Mouse (Mus musculus): ENCODE results near the gene Dscaml1. TPM values are rescaled to one million over a fixed set of nuclear protein-coding genes. Genes with fewer than 3 reads are reported as not detected.

Gene Dscaml1
- total and polyA plus RNA-seq, 3 experiments = not detected

DNA sequence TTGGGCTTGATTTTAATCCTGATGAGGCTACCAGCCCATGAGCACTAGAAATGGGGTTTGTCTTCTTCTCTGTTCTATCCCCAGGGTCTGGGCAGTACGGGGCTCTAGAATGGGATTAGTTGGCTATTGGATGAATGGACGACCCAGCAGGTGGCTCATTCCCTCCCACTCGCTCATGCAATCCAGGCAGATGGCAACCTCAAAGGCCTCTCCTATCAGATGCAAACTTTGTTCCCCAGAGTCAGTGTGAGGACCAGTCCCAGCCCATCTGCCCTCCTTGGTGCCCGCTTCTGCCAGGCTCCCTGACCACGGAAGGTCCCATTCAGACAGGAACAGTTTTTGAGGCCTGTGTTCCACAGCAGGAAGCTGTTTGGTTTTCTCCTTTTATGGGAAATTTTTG is 123.4 kb downstream of the Dscaml1 start:
- H3K27ac ChIP-seq (ENCODE audit: control insufficient read depth, low read depth, low read length) = no peak overlapping the region
- no peaks in the 10 kb centered on the region for H3K79me2 ChIP-seq (ENCODE audit: control insufficient read depth, insufficient read depth, low read length, poor library complexity)
- TF ChIP-seq MAZ (IDR thresholded peaks at IDR 0.05; ENCODE audit: low read depth, low read length) = no peak
- TF ChIP-seq KAT2A (conservative IDR thresholded peaks at IDR 0.05; ENCODE audit: low read depth, low read length) = no peak
- TF ChIP-seq GATA1 (IDR thresholded peaks at IDR 0.05; ENCODE audit: low read depth, low read length) = no peak
- no peak for TF ChIP-seq CTCF (IDR thresholded peaks at IDR 0.05 in 2 of 3, conservative IDR thresholded peaks at IDR 0.05 in 1 of 3; ENCODE audit: control insufficient read depth in 1 of 3, insufficient read depth in 1 of 3, low read depth in 2 of 3, low read length in 3 of 3, poor library complexity in 1 of 3, severe bottlenecking in 1 of 3)
- TF ChIP-seq NRF1 (IDR thresholded peaks at IDR 0.05; ENCODE audit: insufficient read depth, low read depth, low read length, poor library complexity, severe bottlenecking) = no peak
- TF ChIP-seq POLR2A (IDR thresholded peaks at IDR 0.05; ENCODE audit: control insufficient read depth in 1 of 2, insufficient read depth in 1 of 2, low read depth in 1 of 2, low read length in 2 of 2, poor library complexity in 1 of 2) = no peak
- TF ChIP-seq SIN3A (IDR thresholded peaks at IDR 0.05; ENCODE audit: low read length) = no peak
- H3K36me3 ChIP-seq (ENCODE audit: control insufficient read depth in 1 of 2, insufficient read depth in 2 of 2, low read length in 2 of 2) = no peaks in the 10 kb centered on the region
- no peaks in the 10 kb centered on the region for H3K4me1 ChIP-seq (ENCODE audit: control insufficient read depth in 1 of 2, insufficient read depth in 2 of 2, low read length in 2 of 2)
- no peak overlapping the region for H3K4me3 ChIP-seq (ENCODE audit: control insufficient read depth in 1 of 2, insufficient read depth in 1 of 2, low read depth in 2 of 2, low read length in 2 of 2)
- H3K9me3 ChIP-seq (replicated peaks; ENCODE audit: insufficient read depth, low read length) = no peaks in the 10 kb centered on the region
- no peak for DNase-seq (ENCODE audit: low read depth, low spot score)
- no peak overlapping the region for H3K9ac ChIP-seq (ENCODE audit: control insufficient read depth, low read depth, low read length, poor library complexity, severe bottlenecking)
- no peaks in the 10 kb centered on the region for H3K27me3 ChIP-seq (ENCODE audit: control insufficient read depth in 1 of 2, insufficient read depth in 2 of 2, low read length in 2 of 2)

DNA sequence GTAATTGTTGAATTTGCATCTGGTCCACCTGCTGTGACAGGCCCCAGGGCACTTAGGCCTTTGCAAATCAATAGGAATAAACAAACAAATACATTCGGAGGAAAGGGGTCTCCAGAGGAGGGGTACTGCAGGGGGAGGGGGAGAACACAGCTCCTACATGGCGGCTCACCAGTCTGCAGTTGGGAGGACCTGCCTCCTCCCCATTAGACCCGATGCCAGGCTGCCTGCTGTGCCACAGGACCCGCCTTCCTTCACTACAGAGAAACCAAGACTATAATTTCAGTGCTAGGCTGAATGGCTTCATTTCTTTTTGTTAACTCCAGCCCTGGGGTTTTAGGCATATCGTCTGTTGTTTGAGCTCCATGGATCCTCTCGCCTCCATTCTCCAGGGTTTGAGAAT is 123.8 kb downstream of the Dscaml1 start:
- H3K9ac ChIP-seq (ENCODE audit: control insufficient read depth, low read depth, low read length, poor library complexity, severe bottlenecking) = no peak overlapping the region
- no peaks in the 10 kb centered on the region for H3K4me1 ChIP-seq (ENCODE audit: control insufficient read depth in 1 of 2, insufficient read depth in 2 of 2, low read length in 2 of 2)
- no peaks in the 10 kb centered on the region for H3K36me3 ChIP-seq (ENCODE audit: control insufficient read depth in 1 of 2, insufficient read depth in 2 of 2, low read length in 2 of 2)
- H3K9me3 ChIP-seq (replicated peaks; ENCODE audit: insufficient read depth, low read length) = no peaks in the 10 kb centered on the region
- H3K79me2 ChIP-seq (ENCODE audit: control insufficient read depth, insufficient read depth, low read length, poor library complexity) = no peaks in the 10 kb centered on the region
- H3K27me3 ChIP-seq (ENCODE audit: control insufficient read depth in 1 of 2, insufficient read depth in 2 of 2, low read length in 2 of 2) = no peaks in the 10 kb centered on the region
- H3K4me3 ChIP-seq (ENCODE audit: control insufficient read depth in 1 of 2, insufficient read depth in 1 of 2, low read depth in 2 of 2, low read length in 2 of 2) = no peak overlapping the region
- no peak for DNase-seq (ENCODE audit: low read depth, low spot score)
- no peak overlapping the region for H3K27ac ChIP-seq (ENCODE audit: control insufficient read depth, low read depth, low read length)
- TF ChIP-seq NELFE (IDR thresholded peaks at IDR 0.05; ENCODE audit: low read depth, low read length) (no peak), NRF1 (IDR thresholded peaks at IDR 0.05; ENCODE audit: insufficient read depth, low read depth, low read length, poor library complexity, severe bottlenecking) (no peak), POLR2A (IDR thresholded peaks at IDR 0.05; ENCODE audit: control insufficient read depth in 1 of 2, insufficient read depth in 1 of 2, low read depth in 1 of 2, low read length in 2 of 2, poor library complexity in 1 of 2) (no peak), CTCF (IDR thresholded peaks at IDR 0.05 in 2 of 3, conservative IDR thresholded peaks at IDR 0.05 in 1 of 3; ENCODE audit: control insufficient read depth in 1 of 3, insufficient read depth in 1 of 3, low read depth in 2 of 3, low read length in 3 of 3, poor library complexity in 1 of 3, severe bottlenecking in 1 of 3) (no peak), ETS1 (IDR thresholded peaks at IDR 0.05; ENCODE audit: low read depth, low read length) (no peak), ZKSCAN1 (IDR thresholded peaks at IDR 0.05; ENCODE audit: low read depth, low read length) (no peak), POLR2AphosphoS5 (IDR thresholded peaks at IDR 0.05; ENCODE audit: borderline replicate concordance, low read depth, low read length) (no peak), POLR2AphosphoS2 (IDR thresholded peaks at IDR 0.05; ENCODE audit: low read length) (no peak), GABPA (IDR thresholded peaks at IDR 0.05; ENCODE audit: low read depth, low read length) (no peak), ZC3H11A (IDR thresholded peaks at IDR 0.05; ENCODE audit: low read depth, low read length) (no peak), CHD1 (IDR thresholded peaks at IDR 0.05; ENCODE audit: low read depth, low read length) (no peak), MAFK (IDR thresholded peaks at IDR 0.05; ENCODE audit: borderline replicate concordance, low read depth, low read length) (no peak), MEF2A (IDR thresholded peaks at IDR 0.05; ENCODE audit: extremely low read depth, insufficient replicate concordance, low read depth, low read length, poor library complexity, severe bottlenecking) (no peak), ZNF384 (IDR thresholded peaks at IDR 0.05; ENCODE audit: low read depth, low read length) (no peak), MXI1 (IDR thresholded peaks at IDR 0.05; ENCODE audit: low read depth, low read length) (no peak), E2F4 (IDR thresholded peaks at IDR 0.05; ENCODE audit: borderline replicate concordance, low read depth, low read length) (no peak), ELF1 (IDR thresholded peaks at IDR 0.05; ENCODE audit: low read depth, low read length) (no peak), HCFC1 (IDR thresholded peaks at IDR 0.05; ENCODE audit: low read depth, low read length) (no peak)
